Mouse (Mus musculus) intestine, embryonic 14.5 days (tissue): ENCODE data around the gene Ell. TPM values are rescaled to one million over a fixed set of nuclear protein-coding genes. Genes with fewer than 3 reads are reported as not detected.

Source experiments
- ATAC-seq: fragments of 200-750 bp; cut with Nextera tagmentation; replicated peaks from 2 replicates; pipeline ENCODE4 v1.8.0; 2017; ENCODE audit warnings: low read depth, moderate number of reproducible peaks, moderate TSS enrichment, moderate library complexity; ENCODE audit not compliant: low FRiP score, low TSS enrichment
- DNase-seq: peaks from one replicate; pipeline ENCODE4 v3.0.0-alpha.2; 2018; ENCODE audit warnings: low spot score
- H3K27ac ChIP-seq: fragments of 300-500 bp; sonication (generic); 2 replicates; pipeline ENCODE4 v1.5.1; 2014; ENCODE audit warnings: low read depth, mild to moderate bottlenecking, control low read depth
- H3K27me3 ChIP-seq: fragments of 300-500 bp; sonication (generic); replicated peaks from 2 replicates; pipeline ENCODE4 v1.6.1; 2014; ENCODE audit warnings: low read length, control low read depth; ENCODE audit not compliant: control insufficient read depth, insufficient read depth
- H3K36me3 ChIP-seq: fragments of 300-500 bp; sonication (generic); 2 replicates; pipeline ENCODE4 v1.6.1; 2014; ENCODE audit warnings: low read length, control low read depth; ENCODE audit not compliant: control insufficient read depth, insufficient read depth
- H3K4me1 ChIP-seq: fragments of 300-500 bp; sonication (generic); replicated peaks from 2 replicates; pipeline ENCODE4 v1.6.1; 2014; ENCODE audit warnings: low read length, control low read depth, mixed read lengths; ENCODE audit not compliant: control insufficient read depth, insufficient read depth
- H3K4me2 ChIP-seq: fragments of 300-500 bp; sonication (generic); 2 replicates; pipeline ENCODE4 v1.6.1; 2014; ENCODE audit warnings: low read length
- H3K4me3 ChIP-seq: fragments of 300-500 bp; sonication (generic); 2 replicates; pipeline ENCODE4 v1.5.1; 2014; ENCODE audit warnings: low read depth, low read length, control low read depth, mixed read lengths
- H3K9ac ChIP-seq: fragments of 300-500 bp; sonication (generic); 2 replicates; pipeline ENCODE4 v1.6.1; 2014; ENCODE audit warnings: mild to moderate bottlenecking, low read length
- H3K9me3 ChIP-seq: fragments of 300-500 bp; sonication (generic); 2 replicates; pipeline ENCODE4 v1.6.1; 2016; ENCODE audit warnings: low read length, control low read depth; ENCODE audit not compliant: control insufficient read depth
- WGBS: fragments of 180-500 bp; shearing (Covaris S2); extraction: QIAGEN DNeasy Blood & Tissue Kit; methylation state at CpG from one replicate; pipeline ENCODE4 v1.1.7; 2014; 5-methylcytosine and 5-hydroxymethylcytosine counted together
- polyA plus RNA-seq: library from polyadenylated mRNA; unstranded; fragments of >200 nt; fragmentation: Nextera tagmentation; extraction: Ambion mirVana; gene quantifications from 2 replicates; pipeline ENCODE4 v1.2.1, GENCODE M21; 2014

Ell gene
- polyA plus RNA-seq, 1 experiment from 2014 or later = 16.6 TPM

DNA sequence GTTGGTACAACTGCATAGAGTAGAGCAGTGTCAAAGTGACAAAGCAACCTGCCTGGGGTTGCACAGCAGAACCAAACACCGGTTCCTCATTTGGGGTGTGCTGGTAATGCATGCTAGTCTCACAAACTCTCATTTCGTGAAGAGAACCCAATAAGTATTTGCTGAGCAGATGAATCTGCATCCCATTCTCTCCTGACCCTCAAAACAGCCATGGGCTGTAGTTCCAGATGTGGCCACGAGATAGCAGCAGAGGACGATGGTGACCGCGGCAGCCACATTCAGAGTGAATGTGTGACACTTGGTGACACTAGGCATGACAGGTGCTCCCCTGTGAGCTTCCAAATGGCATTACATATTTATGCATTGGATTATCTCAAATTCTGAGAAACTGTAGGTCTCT is 72.6 kb downstream of the Ell start:
- peaks cover 31% of the 10 kb centered on the region for H3K4me1 ChIP-seq
- peak overlapping the region; percentile 55 for H3K9ac ChIP-seq
- no peaks in the 10 kb centered on the region for H3K9me3 ChIP-seq
- H3K36me3 ChIP-seq = no peaks in the 10 kb centered on the region
- H3K27ac ChIP-seq = peak overlapping the region; percentile 69
- ATAC-seq (no peak), DNase-seq (peak; percentile 96)
- H3K4me2 ChIP-seq = peak overlapping the region; percentile 98
- H3K4me3 ChIP-seq = peak overlapping the region; percentile 48
- H3K27me3 ChIP-seq = no peaks in the 10 kb centered on the region
- 0% methylated on average over 6 of the region's 6 CpGs for WGBS

DNA sequence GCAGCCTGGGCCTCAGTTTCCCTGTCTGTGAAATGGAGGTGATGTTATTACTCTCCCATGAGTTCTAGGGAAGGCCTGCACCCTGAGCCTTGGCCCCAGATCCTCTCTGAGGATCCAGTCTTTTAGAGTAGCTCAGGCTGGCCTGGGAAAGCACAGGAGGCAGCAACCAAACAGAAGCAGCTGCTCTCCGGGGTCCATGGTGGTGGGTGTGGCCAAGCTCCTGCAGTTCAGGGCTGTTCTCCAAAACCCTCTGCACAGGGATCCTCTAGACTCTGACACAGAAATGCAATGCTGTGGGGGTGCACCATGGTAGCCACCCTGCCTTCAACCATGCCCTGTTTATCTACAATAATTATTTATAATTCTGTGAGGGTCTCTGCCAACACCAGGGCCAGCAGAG is 74.5 kb downstream of the Ell start:
- no peak overlapping the region for H3K4me3 ChIP-seq
- no peak overlapping the region for H3K9ac ChIP-seq
- 5% methylated on average over 1 of the region's 1 CpGs for WGBS
- no peaks in the 10 kb centered on the region for H3K36me3 ChIP-seq
- H3K27ac ChIP-seq = peak overlapping the region; percentile 16; the same call in 1 of the 2 replicates
- H3K4me2 ChIP-seq = no peak overlapping the region
- DNase-seq = no peak
- no peaks in the 10 kb centered on the region for H3K9me3 ChIP-seq
- no peaks in the 10 kb centered on the region for H3K27me3 ChIP-seq
- no peak for ATAC-seq
- H3K4me1 ChIP-seq = peaks cover 22% of the 10 kb centered on the region; the same call in 1 of the 2 replicates

- Histone ChIP-seq H3K4me2 (no peak overlapping the region), H3K4me3 (no peak overlapping the region), H3K9me3 (no peaks in the 10 kb centered on the region), H3K36me3 (no peaks in the 10 kb centered on the region), H3K4me1 (peaks cover 18% of the 10 kb centered on the region; the same call in 1 of the 2 replicates), H3K27ac (no peak overlapping the region; the same call in 1 of the 2 replicates), H3K9ac (no peak overlapping the region), H3K27me3 (no peaks in the 10 kb centered on the region)
- 73% methylated on average over 5 of the region's 5 CpGs for WGBS
- no peak for DNase-seq
- ATAC-seq = no peak
These were observed 75.2 kb downstream of the Ell start for GRCm38 (mm10) chr8:70614469-70614868.

DNA sequence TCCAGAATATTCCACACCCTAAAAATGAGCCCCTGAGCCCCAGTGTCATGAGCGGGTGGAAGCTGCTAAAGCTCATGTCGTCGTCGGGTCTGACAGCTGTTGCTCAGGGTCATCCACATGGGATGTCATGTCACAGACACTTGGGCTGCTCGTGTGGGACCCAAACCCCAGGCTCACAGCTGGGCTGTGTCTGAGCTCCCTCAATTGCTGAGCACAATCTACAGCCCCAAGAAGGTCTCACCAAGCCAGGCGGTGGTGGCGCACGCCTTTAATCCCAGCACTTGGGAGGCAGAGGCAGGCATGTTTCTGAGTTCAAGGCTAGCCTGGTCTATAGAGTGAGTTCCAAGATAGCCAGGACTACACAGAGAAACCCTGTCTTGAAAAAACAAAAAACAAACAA is 76.0 kb downstream of the Ell start:
- ATAC-seq = no peak
- no peak overlapping the region for H3K4me2 ChIP-seq
- DNase-seq = no peak
- 87% methylated on average over 8 of the region's 8 CpGs for WGBS
- H3K27me3 ChIP-seq = no peaks in the 10 kb centered on the region
- no peaks in the 10 kb centered on the region for H3K36me3 ChIP-seq
- no peak overlapping the region for H3K27ac ChIP-seq
- no peaks in the 10 kb centered on the region for H3K9me3 ChIP-seq
- no peak overlapping the region for H3K9ac ChIP-seq
- peaks cover 17% of the 10 kb centered on the region; the same call in 1 of the 2 replicates for H3K4me1 ChIP-seq
- H3K4me3 ChIP-seq = no peak overlapping the region

- DNase-seq (no peak), ATAC-seq (no peak)
- H3K36me3 ChIP-seq = no peaks in the 10 kb centered on the region
- H3K27me3 ChIP-seq = no peaks in the 10 kb centered on the region
- H3K4me1 ChIP-seq = peaks cover 13% of the 10 kb centered on the region; the same call in 1 of the 2 replicates
- H3K9ac ChIP-seq = no peak within 1 kb of the TSS
- H3K9me3 ChIP-seq = no peaks in the 10 kb centered on the region
- no peak within 1 kb of the TSS for H3K27ac ChIP-seq
- H3K4me3 ChIP-seq = no peak within 1 kb of the TSS
- no peak within 1 kb of the TSS for H3K4me2 ChIP-seq
- 80% methylated on average over 3 of the region's 3 CpGs for WGBS
These were observed 76.6 kb downstream of the Ell start, which contains the start of gene Lrrc25 for GRCm38 (mm10) chr8:70615894-70616293. Gene Lrrc25, plus strand, starts transcription at chr8:70616155.

GRCm38 (mm10) chr8:70616645-70617044 is 77.4 kb downstream of the Ell start:
- Histone ChIP-seq H3K9me3 (no peaks in the 10 kb centered on the region), H3K4me1 (peaks cover 10% of the 10 kb centered on the region; the same call in 1 of the 2 replicates), H3K27me3 (no peaks in the 10 kb centered on the region), H3K4me2 (no peak overlapping the region), H3K27ac (no peak overlapping the region), H3K4me3 (no peak overlapping the region), H3K9ac (no peak overlapping the region), H3K36me3 (no peaks in the 10 kb centered on the region)
- ATAC-seq (no peak), DNase-seq (no peak)
- WGBS = 49% methylated on average over 11 of the region's 11 CpGs

DNA sequence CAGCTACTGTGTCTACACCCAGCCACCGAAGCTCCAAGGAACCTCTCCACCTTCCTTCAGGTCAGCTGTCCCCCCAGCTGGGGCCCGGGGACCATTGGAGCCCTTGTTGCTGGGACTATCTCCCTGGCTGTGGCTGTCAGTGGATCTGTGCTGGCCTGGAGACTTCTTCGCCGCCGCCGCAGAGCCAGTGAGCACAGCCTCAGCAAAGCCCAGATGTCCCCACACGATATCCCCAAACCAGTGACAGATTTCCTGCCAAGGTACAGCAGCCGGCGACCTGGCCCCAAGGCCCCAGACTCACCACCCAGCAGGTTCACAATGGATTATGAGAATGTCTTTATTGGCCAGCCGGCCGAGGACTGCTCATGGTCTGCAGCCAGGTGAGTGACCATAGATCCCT is 78.7 kb downstream of the Ell start:
- no peaks in the 10 kb centered on the region for H3K9me3 ChIP-seq
- no peak overlapping the region for H3K4me3 ChIP-seq
- no peaks in the 10 kb centered on the region for H3K27me3 ChIP-seq
- 84% methylated on average over 11 of the region's 11 CpGs for WGBS
- H3K36me3 ChIP-seq = no peaks in the 10 kb centered on the region
- no peak for DNase-seq
- H3K4me1 ChIP-seq = peaks cover 7% of the 10 kb centered on the region; the same call in 1 of the 2 replicates
- no peak for ATAC-seq
- H3K4me2 ChIP-seq = no peak overlapping the region
- no peak overlapping the region for H3K27ac ChIP-seq
- H3K9ac ChIP-seq = no peak overlapping the region

DNA sequence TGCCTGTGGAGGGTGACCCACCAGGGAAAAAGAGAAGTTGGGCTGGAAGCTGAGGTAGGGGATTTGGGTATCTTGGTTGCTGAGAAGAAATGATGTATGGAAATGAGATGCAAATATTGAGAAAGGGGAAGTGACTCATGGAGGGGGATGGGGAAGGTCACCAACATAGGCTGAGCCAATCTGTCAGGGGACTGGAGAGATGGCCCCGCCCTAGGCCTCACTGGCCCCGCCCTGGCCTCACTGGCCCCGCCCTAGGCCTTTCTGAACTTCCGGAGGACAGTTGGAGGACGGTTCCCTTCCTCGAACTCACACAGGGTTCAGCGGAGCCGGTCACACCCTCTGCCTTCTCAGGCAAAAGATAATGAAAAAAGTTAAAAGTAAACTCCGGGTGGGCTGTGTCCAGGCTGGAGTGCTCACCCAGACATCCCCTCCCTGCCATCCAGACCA is 79.7 kb downstream of the Ell start:
- Histone ChIP-seq H3K27ac (no peak overlapping the region), H3K9me3 (no peaks in the 10 kb centered on the region), H3K4me3 (no peak overlapping the region), H3K4me1 (0 out of 2 replicates have a peak, but pooled peaks cover 2% of the 10 kb centered on the region), H3K27me3 (no peaks in the 10 kb centered on the region), H3K9ac (no peak overlapping the region), H3K4me2 (no peak overlapping the region), H3K36me3 (no peaks in the 10 kb centered on the region)
- WGBS = 37% methylated on average over 9 of the region's 9 CpGs
- ATAC-seq (peak; percentile 70), DNase-seq (peak; percentile 65)

DNA sequence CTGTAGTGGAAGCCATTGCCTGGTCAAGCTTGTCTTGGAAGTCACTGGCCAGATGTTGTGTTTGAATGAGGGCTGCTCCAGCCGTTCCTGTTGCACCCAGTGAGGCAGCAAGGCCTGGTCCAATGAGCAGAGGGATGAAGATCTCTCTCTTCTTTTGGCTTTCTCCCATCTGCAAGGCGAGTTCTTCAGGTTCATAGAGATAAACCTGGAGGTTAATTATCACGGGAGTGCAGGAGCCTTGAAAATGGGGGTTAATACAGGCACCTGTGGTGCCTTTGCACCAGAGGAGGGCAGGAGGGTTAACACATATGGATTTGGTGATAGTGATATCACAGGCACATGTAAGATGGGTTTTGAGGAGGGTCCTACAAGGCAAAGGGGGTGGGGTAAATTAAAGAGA is 83.0 kb downstream of the Ell start:
- WGBS = 55% methylated on average over 3 of the region's 3 CpGs
- H3K27ac ChIP-seq = no peak overlapping the region
- no peaks in the 10 kb centered on the region for H3K27me3 ChIP-seq
- DNase-seq (no peak), ATAC-seq (no peak)
- H3K9me3 ChIP-seq = no peaks in the 10 kb centered on the region
- no peaks in the 10 kb centered on the region for H3K36me3 ChIP-seq
- H3K4me2 ChIP-seq = no peak overlapping the region
- no peaks in the 10 kb centered on the region for H3K4me1 ChIP-seq
- no peak overlapping the region for H3K4me3 ChIP-seq
- H3K9ac ChIP-seq = no peak overlapping the region
